Mouse (Mus musculus) left cerebral cortex, adult 18-20 months (tissue): ENCODE results near the gene Chit1. TPM values are rescaled to one million over a fixed set of nuclear protein-coding genes. Genes with fewer than 3 reads are reported as not detected.

Experiments used
- DNase-seq, 2 experiments: peaks; one replicate each; pipeline ENCODE4 v3.0.0; 2021 to 2022; ENCODE audit warnings: low spot score in 2 of 2, mixed read lengths in 1 of 2
- total RNA-seq, 2 experiments: library from RNA; stranded (reverse); gene quantifications; 2 replicates each; pipeline ENCODE4 v1.2.3; 2021

Chit1 gene
- total RNA-seq, 2 experiments from 2014 or later = not detected

DNA sequence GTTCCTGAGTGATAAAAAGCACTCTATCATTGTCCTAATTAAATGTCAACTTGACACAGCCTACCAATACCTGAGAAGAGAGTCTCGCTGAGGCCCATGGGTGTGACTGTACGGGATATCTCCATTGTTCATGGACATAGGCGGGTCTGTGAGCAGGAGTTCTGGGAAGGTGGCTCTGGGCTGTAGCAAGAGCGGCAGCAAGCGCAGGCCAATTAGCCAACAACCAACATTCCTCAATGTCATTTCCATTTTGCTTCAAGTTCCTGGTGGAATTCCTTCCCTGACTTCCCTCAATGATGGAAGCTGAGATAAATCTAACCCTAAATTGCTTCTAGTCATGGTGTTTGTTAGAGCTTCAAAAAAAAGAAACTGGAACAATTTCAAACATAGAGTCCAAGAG lies 66.9 kb downstream of the Chit1 start:
- no peak for DNase-seq

DNA sequence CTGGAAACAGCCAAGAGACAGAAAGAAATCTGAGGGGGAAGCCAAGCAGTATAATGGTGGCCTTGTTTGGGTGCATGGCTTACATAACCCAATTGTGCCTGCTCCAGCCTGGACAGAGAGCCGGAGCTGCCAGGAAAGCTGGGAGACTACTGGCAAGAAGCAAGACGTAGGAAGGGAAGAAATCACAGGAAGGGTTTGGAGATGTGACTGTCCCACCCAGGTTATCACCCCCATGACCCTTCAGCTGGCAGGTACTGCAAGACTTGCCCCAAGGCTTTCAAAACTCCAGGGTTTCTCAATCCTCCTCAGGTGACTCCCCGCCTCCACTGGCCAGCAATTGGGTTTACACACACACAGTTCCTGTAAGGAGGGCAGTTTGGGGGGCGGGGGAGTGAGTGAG lies 71.0 kb downstream of the Chit1 start, which contains the start of gene Chil1:
Gene Chil1, plus strand, starts transcription at position 152 of the 400 bp plus-strand sequence.
- no peak for DNase-seq

- DNase-seq = no peak
Measured at GRCm38 (mm10) chr1:134184089-134184488, 73.0 kb downstream of the Chit1 start.

GRCm38 (mm10) chr1:134188217-134188616 lies 77.2 kb downstream of the Chit1 start:
- no peak for DNase-seq

DNA sequence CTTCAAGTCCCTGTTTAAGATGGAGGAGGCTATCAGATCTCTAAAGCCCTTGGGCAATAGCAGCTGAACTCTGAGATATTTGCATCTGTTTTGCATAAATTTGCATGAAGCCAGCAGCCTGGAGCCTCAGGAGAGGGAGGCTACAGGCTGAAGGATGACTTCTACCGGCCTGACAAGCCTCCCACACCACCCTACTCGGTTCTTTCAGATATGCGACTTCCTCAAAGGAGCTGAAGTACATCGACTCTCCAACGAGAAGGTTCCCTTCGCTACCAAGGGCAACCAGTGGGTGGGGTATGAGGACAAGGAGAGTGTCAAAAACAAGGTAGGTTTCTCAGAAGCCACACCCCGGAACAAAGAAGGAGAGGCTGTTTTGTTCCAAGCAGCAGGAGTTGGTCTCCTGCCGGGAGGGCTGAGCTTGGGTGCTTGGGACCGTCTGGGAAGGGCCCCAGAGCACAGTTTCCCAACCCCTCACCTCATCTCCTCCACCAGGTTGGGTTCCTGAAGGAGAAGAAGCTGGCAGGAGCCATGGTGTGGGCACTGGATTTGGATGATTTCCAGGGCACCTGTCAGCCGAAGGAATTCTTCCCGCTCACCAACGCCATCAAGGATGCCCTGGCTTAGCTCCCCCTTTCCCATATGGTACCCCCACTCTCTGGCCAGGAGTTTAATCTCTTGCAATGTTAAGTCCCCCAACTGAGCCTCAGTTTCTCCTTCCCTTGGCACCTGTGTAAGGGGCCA lies 78.1 kb downstream of the Chit1 start:
- DNase-seq = no peak

- DNase-seq = no peak
Measured at GRCm38 (mm10) chr1:134191192-134191591, 80.2 kb downstream of the Chit1 start.

GRCm38 (mm10) chr1:134192024-134192423 lies 81.0 kb downstream of the Chit1 start:
- DNase-seq = no peak

DNA sequence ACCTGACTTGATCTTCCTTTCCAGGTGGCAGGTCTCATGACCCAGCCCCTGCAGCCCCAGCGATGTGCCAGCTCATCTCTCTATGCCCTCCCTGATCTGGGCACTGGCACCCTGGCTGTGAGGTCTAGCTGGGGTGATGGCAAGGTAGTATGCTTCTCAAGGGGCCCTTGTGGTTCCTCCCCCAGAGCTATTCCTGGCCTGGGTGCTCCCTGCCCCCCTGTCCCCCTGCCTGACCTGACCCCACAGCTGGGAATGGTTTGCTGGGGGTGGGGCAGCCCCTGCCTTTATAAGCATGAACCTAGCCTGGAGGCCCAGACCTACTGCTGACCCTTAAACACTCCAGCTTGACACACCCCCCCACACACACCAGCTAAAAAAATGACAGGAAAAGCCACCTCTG lies 82.1 kb downstream of the Chit1 start, which contains the start of gene Mybph:
Gene Mybph, plus strand, starts transcription at position 323 of the 400 bp plus-strand sequence.
- no peak for DNase-seq

GRCm38 (mm10) chr1:134193674-134194197 lies 82.7 kb downstream of the Chit1 start:
- DNase-seq = no peak

DNA sequence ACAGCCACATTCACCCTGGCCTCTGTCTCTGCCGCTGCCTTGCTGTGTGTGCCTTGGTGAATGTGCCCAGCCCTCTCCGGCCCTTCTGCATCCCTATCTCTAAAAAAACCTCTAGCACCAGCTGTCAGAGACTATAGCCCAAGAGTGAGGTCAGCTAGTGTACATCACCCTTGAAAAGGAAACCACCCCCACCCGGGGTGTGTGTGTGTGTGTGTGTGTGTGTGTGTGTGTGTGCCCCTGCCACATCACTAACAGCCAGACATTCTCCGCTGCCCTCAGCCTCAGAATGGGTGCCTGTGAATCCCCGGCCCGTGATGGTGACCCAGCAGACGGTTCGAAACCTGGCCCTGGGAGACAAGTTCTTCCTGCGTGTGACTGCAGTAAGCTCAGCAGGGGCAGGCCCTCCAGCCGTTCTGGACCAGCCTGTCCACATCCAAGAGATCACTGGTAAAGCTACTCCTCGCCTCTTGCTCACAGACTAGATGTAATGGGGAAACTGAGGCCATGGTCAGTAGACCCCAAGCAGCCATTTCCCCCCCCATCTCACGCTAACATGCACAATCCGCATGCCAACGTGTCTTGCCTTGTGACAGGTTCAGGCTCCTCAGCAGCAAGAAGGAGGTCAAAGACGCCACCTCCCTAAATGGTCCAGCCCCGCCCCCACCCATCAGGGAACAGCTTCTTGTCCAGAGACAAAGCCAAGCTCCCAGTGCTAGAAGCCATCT lies 83.4 kb downstream of the Chit1 start:
- DNase-seq = no peak

DNA sequence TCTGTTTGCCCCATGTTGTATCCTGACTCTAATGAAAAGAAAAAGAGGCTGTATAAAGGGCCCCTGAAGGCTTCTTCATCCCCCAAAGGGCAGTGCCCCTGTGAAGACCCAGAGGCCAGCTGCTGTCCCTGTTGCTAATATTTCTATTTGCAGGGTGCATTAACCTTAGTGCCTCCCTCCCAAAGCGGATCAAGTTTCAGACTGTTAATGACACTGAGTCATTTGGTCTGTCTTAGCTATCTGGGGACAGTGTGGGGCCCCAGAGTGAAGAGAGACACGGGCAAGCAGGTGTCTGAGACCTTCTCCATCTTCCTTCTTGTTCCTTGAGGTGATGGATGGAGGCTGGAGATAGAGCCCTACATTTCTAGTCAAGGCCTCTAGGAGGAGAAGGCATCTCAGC lies 84.1 kb downstream of the Chit1 start:
- DNase-seq = no peak

DNA sequence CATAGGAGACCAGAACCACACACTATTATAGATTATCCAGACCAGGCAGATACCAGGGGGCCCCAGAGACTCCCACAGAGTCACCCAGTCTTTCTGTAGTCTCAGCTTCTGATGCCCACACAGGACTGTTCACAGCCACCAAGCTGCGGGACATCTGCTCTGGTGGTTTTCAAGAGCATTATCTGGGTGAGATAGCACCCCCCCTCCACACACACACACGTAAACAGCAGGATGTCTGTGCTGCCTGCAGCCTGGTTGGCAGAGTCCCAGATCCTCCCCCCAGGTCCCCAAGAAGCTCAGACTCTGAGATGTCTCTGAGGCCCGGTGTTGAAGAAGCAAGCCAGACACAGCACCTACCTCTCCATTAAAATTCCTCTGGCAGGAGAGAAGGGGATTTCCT lies 84.5 kb downstream of the Chit1 start:
- peak; percentile 58 to 67 for DNase-seq

DNA sequence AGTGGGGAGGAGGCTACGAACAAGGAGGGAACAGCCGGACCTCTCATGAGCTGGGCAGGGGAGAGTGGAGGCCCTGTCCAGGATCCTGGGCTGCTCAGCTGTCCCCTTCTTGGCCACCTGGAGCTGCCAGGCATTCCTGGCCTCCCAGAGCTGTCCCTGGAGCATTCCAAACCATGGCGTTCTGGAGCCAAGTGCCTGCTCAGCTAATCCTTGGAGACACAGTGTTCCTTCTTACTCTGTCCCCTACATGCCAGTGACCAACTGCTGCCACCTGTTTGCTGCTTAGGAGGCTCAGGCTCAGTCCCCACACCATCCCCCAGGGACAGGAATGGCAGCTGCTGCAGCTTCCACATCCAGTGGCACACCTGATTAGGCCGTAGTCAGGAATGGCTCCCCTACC lies 84.9 kb downstream of the Chit1 start:
- peak in 1 of 2 experiments; percentile 56 for DNase-seq

GRCm38 (mm10) chr1:134196386-134196785 lies 85.3 kb downstream of the Chit1 start:
- peak; percentile 78 to 83 for DNase-seq

DNA sequence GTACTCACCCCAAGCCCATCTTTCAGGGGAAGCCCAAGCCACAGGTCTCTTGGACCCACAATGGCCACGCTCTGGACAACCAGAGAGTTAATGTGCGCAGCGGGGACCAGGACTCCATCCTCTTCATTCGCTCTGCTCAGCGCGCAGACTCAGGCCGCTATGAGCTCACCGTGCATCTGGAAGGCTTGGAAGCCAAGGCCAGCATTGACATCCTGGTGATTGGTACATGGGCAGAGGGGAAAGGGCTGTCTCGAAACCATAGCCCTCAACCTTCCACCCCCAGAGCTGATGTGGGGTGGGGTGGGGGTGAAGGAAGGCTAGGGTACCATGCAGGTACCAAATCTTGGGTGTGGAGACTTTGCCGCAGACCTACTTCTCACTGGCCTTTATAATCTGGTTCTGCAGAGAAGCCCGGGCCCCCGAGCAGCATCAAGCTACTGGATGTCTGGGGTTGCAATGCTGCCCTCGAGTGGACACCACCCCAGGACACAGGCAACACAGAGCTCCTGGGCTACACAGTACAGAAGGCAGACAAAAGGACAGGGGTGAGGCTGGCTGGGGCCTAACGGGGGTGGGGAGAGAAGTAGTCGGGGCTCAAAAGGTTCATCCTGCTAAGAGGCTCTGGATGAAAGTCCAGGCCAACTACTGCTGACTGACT lies 86.4 kb downstream of the Chit1 start:
- DNase-seq = no peak

- no peak for DNase-seq
Measured at GRCm38 (mm10) chr1:134198197-134198995, 87.4 kb downstream of the Chit1 start.

GRCm38 (mm10) chr1:134200481-134200880 lies 89.4 kb downstream of the Chit1 start:
- DNase-seq = no peak
